Mouse (Mus musculus) erythroblast, embryonic 14.5 days (primary cell): Measurements from ENCODE around the gene P2rx7. TPM values are rescaled to one million over a fixed set of nuclear protein-coding genes. Genes with fewer than 3 reads are reported as not detected.

Experiments used
- H3K27me3 ChIP-seq: 2 replicates; pipeline ENCODE4 v1.6.1; 2012; ENCODE audit warnings: inconsistent platforms; ENCODE audit not compliant: control insufficient read depth
- H3K36me3 ChIP-seq: 2 replicates; pipeline ENCODE4 v1.6.1; 2012; ENCODE audit warnings: mild to moderate bottlenecking, inconsistent platforms; ENCODE audit not compliant: control insufficient read depth
- H3K4me1 ChIP-seq: 2 replicates; pipeline ENCODE4 v1.6.1; 2012; ENCODE audit warnings: inconsistent platforms; ENCODE audit not compliant: control insufficient read depth
- H3K4me3 ChIP-seq: replicated peaks from 2 replicates; pipeline ENCODE3; 2012; ENCODE audit warnings: moderate library complexity, mild to moderate bottlenecking, inconsistent platforms
- H3K9me3 ChIP-seq: 2 replicates; pipeline ENCODE4 v1.6.1; 2012; ENCODE audit warnings: low read length, inconsistent platforms, mixed read lengths; ENCODE audit not compliant: control insufficient read depth
- GATA1 ChIP-seq: IDR thresholded peaks from 2 replicates; pipeline ENCODE4 v1.6.1; 2012; ENCODE audit warnings: low read length, inconsistent platforms, mixed read lengths
- TAL1 ChIP-seq: IDR thresholded peaks from 3 replicates; pipeline ENCODE4 v1.6.1; 2012; ENCODE audit warnings: low read length, inconsistent platforms, mixed read lengths
- polyA plus RNA-seq: library from polyadenylated mRNA; stranded (reverse); fragments of >175 nt; gene quantifications from 2 replicates; pipeline ENCODE4 v1.2.3, GENCODE M21; 2012

The P2rx7 gene
- polyA plus RNA-seq, 1 experiment, result not detected

GRCm38 (mm10) chr5:122707276-122708181 lies 63.8 kb downstream of the P2rx7 start, which contains the start of gene P2rx4:
TSS of gene P2rx4 (plus strand) at chr5:122707544.
- TF ChIP-seq TAL1, result no peak
- no peak for TF ChIP-seq GATA1
- H3K4me1 ChIP-seq, result peaks cover 33% of the 10 kb centered on the region
- H3K27me3 ChIP-seq, result no peaks in the 10 kb centered on the region
- H3K9me3 ChIP-seq, result peaks cover 2% of the 10 kb centered on the region; the same call in 1 of the 2 replicates
- no peaks in the 10 kb centered on the region for H3K36me3 ChIP-seq
- H3K4me3 ChIP-seq, result peak within 1 kb of the TSS; percentile 77

DNA sequence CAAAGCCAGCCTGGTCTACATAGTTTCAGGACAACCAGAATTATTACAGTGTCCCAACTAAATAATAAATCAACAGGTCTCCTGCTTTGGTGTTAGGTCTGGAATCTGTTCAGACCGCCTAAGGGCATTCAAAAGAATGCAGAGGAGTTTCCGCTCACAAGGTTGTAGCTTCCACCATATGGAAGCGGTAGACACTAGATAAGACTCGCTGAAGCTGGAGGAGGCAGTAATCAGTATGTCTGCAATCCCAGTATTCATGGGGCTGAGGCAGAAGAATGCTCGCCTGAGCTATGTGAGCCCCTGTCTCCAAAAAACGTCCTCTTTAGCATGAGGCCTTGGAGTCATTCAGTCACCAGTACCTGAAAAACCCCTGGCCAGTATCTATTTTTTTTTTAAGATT lies 65.1 kb downstream of the P2rx7 start:
- Histone ChIP-seq H3K4me1 (peaks cover 27% of the 10 kb centered on the region), H3K27me3 (no peaks in the 10 kb centered on the region), H3K4me3 (no peak overlapping the region), H3K9me3 (peaks cover 7% of the 10 kb centered on the region), H3K36me3 (no peaks in the 10 kb centered on the region)
- no peak; the same call in 1 of the 2 replicates for TF ChIP-seq GATA1
- no peak for TF ChIP-seq TAL1

DNA sequence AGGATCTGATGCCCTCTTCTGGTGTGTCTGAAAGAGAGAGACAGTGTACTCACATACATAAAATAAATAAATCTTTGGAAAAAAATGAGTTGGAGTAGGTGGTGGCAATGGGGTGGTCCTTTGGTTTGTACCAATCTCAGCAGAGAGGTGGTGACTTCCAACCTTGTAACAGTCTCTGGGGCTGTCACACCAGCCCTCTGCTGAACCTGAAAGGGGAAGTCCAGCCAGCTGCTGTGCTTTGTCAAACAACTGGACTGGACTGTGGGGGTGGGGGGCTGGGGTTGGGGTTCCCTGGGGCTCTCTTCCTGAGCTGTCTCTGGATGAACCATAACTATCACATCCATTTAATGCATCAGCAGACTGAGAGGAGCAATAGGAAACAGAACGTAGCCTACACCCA lies 72.0 kb downstream of the P2rx7 start:
- TF ChIP-seq GATA1, result no peak
- TF ChIP-seq TAL1, result no peak
- Histone ChIP-seq H3K4me1 (no peaks in the 10 kb centered on the region), H3K36me3 (peaks cover 15% of the 10 kb centered on the region), H3K4me3 (no peak overlapping the region), H3K9me3 (peaks cover 11% of the 10 kb centered on the region), H3K27me3 (no peaks in the 10 kb centered on the region)

- Histone ChIP-seq H3K9me3 (peaks cover 11% of the 10 kb centered on the region), H3K4me3 (no peak overlapping the region), H3K4me1 (no peaks in the 10 kb centered on the region), H3K27me3 (no peaks in the 10 kb centered on the region), H3K36me3 (peaks cover 15% of the 10 kb centered on the region)
- TF ChIP-seq TAL1 (no peak), GATA1 (no peak)
Observed at GRCm38 (mm10) chr5:122716793-122717192, 73.1 kb downstream of the P2rx7 start.

DNA sequence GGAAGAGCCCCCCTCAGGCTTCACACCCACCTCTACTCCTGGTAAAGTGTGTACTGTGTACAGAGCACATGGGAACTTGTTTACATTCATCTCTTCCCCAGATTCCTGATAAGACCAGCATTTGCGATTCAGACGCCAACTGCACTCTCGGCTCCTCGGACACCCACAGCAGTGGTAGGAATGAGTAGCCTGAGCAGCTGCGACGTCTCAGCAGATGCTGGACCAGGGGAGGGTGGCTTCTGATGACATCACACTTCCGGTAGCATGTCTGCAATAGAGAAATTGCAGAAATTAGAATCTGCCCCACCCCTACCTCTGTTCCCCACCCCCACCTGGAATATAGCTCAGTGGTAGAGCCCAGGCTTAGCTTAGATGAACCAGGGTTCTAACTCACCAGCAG lies 74.7 kb downstream of the P2rx7 start:
- TF ChIP-seq TAL1, result no peak
- no peak for TF ChIP-seq GATA1
- no peak overlapping the region for H3K4me3 ChIP-seq
- H3K4me1 ChIP-seq, result no peaks in the 10 kb centered on the region
- peaks cover 15% of the 10 kb centered on the region for H3K36me3 ChIP-seq
- H3K9me3 ChIP-seq, result peaks cover 5% of the 10 kb centered on the region
- H3K27me3 ChIP-seq, result no peaks in the 10 kb centered on the region

DNA sequence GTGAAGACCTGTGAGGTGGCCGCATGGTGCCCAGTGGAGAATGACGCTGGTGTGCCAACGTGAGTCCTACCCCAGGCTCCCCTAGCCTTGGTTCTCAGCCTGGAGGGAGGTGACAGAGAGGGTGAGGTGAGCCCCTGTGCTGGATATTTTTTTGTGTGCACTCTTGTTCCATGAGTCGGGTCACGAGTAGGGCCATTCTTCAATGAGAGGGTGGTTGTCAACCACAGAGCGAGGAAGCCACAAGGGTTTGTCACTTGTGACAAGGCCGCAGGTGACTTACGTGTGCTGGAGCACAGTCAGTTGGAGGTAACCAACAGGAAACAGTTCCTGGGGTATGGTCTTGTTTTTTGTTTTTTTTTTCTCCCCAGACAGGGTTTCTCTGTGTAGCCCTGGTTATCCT lies 75.5 kb downstream of the P2rx7 start:
- TF ChIP-seq GATA1 (no peak), TAL1 (no peak)
- Histone ChIP-seq H3K36me3 (peaks cover 14% of the 10 kb centered on the region), H3K4me3 (no peak overlapping the region), H3K27me3 (no peaks in the 10 kb centered on the region), H3K9me3 (peaks cover 5% of the 10 kb centered on the region), H3K4me1 (no peaks in the 10 kb centered on the region)

- H3K4me3 ChIP-seq, result no peak overlapping the region
- TF ChIP-seq TAL1, result no peak
- no peak for TF ChIP-seq GATA1
- H3K36me3 ChIP-seq, result peaks cover 13% of the 10 kb centered on the region
- H3K9me3 ChIP-seq, result no peaks in the 10 kb centered on the region
- no peaks in the 10 kb centered on the region for H3K27me3 ChIP-seq
- peaks cover 5% of the 10 kb centered on the region; the same call in 1 of the 2 replicates for H3K4me1 ChIP-seq
Observed at GRCm38 (mm10) chr5:122725453-122725852, 81.7 kb downstream of the P2rx7 start.

GRCm38 (mm10) chr5:122726068-122726467 lies 82.4 kb downstream of the P2rx7 start:
- Histone ChIP-seq H3K4me3 (no peak overlapping the region), H3K27me3 (no peaks in the 10 kb centered on the region), H3K4me1 (peaks cover 5% of the 10 kb centered on the region; the same call in 1 of the 2 replicates), H3K9me3 (no peaks in the 10 kb centered on the region), H3K36me3 (peaks cover 16% of the 10 kb centered on the region)
- TF ChIP-seq GATA1 (no peak), TAL1 (no peak)

DNA sequence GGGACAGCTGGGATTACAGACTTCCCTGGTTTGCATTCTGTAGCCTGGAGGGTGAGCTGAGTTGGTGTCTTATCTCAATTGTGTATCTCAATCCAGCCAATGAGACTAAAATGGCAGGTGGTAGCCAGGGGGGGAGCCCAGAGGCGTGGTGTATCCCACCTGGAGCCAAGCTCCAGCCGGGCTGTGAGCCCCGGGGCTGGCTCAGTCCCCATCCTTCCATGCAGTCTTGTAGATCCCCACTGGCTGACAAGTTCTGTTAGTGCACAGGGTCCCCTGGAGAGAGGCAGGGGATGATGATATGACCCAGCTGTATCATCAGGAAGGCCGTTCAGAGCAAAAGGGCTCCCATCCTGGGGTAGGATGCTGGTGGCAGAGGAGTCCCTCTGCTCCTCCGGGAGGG lies 82.9 kb downstream of the P2rx7 start:
- Histone ChIP-seq H3K27me3 (no peaks in the 10 kb centered on the region), H3K4me1 (peaks cover 9% of the 10 kb centered on the region), H3K9me3 (no peaks in the 10 kb centered on the region), H3K4me3 (no peak overlapping the region), H3K36me3 (peaks cover 16% of the 10 kb centered on the region)
- no peak for TF ChIP-seq GATA1
- TF ChIP-seq TAL1, result no peak

GRCm38 (mm10) chr5:122727096-122727495 lies 83.4 kb downstream of the P2rx7 start:
- H3K4me1 ChIP-seq, result peaks cover 12% of the 10 kb centered on the region
- H3K4me3 ChIP-seq, result no peak overlapping the region
- H3K36me3 ChIP-seq, result peaks cover 16% of the 10 kb centered on the region
- TF ChIP-seq TAL1 (no peak), GATA1 (no peak)
- H3K27me3 ChIP-seq, result no peaks in the 10 kb centered on the region
- H3K9me3 ChIP-seq, result no peaks in the 10 kb centered on the region
